Mouse (Mus musculus) kidney, adult 2 months (tissue): ENCODE results near the gene Trmo.

Source experiments
- CTCF ChIP-seq: fragments of 200-500 bp; conservative IDR thresholded peaks from 2 replicates; pipeline ENCODE4 v1.5.1; 2011; ENCODE audit warnings: low read depth, mild to moderate bottlenecking, control low read depth, low read length, moderate library complexity, mixed read lengths; ENCODE audit not compliant: insufficient read depth, insufficient read length
- POLR2A ChIP-seq: fragments of 200-500 bp; IDR thresholded peaks from one replicate; pipeline ENCODE4 v1.6.1; 2011; ENCODE audit warnings: low read depth, low read length, control low read depth

DNA sequence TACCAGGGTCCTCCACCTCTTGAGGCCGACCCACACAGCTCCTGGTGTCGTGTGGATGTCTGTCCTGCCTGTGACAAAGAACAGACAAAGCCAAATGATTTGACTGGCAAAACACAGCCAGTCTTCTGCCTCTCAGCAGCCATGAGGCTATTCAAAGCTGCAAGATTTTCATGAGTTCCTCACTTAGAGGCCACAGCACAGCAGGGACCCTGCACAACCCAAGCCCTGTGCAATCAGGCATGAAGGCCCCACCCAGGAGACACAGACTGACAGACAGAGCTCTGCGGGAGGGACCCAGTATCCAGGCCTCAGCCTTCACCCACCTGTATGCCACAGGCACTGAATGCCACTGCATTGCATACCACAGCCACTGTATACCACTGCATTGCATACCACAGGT is 60.3 kb downstream of the Trmo start:
- no peak for TF ChIP-seq CTCF
- TF ChIP-seq POLR2A, result no peak
